Mouse (Mus musculus): ENCODE measurements around the gene Cldn19. TPM values are rescaled to one million over a fixed set of nuclear protein-coding genes. Genes with fewer than 3 reads are reported as not detected.

Cldn19 gene
- polyA plus RNA-seq, 1 experiment from 2014 or later, result not detected

GRCm38 (mm10) chr4:119239181-119239682, 16.0 kb upstream of the Cldn19 start:
- ATAC-seq (peak; percentile 69), DNase-seq (peak; percentile 36)
- WGBS (ENCODE audit: insufficient replicate concordance), result 25% methylated on average over 12 of the region's 12 CpGs
- H3K9me3 ChIP-seq (ENCODE audit: low read length), result no peaks in the 10 kb centered on the region
- no peak overlapping the region for H3K4me3 ChIP-seq (ENCODE audit: low read depth, low read length)
- peak; percentile 90 for TF ChIP-seq CTCF (IDR thresholded peaks at IDR 0.05; ENCODE audit: low read depth)
- no peak for TF ChIP-seq EP300 (IDR thresholded peaks at IDR 0.05; ENCODE audit: low read depth)
- H3K27me3 ChIP-seq (ENCODE audit: insufficient read depth, low read length), result no peaks in the 10 kb centered on the region
- peaks cover 4% of the 10 kb centered on the region for H3K4me1 ChIP-seq (ENCODE audit: insufficient read depth)
- no peak overlapping the region for H3K9ac ChIP-seq (replicated peaks)
- H3K4me2 ChIP-seq (ENCODE audit: low read depth, low read length), result peak overlapping the region; percentile 51
- no peak overlapping the region for H3K27ac ChIP-seq (ENCODE audit: low read depth)
- peaks cover 3% of the 10 kb centered on the region; the same call in 1 of the 2 replicates for H3K36me3 ChIP-seq (replicated peaks; ENCODE audit: insufficient read depth, low read length)

GRCm38 (mm10) chr4:119241664-119242063, 13.6 kb upstream of the Cldn19 start:
- WGBS (ENCODE audit: insufficient replicate concordance), result 84% methylated on average over 14 of the region's 14 CpGs
- no peak overlapping the region for H3K9ac ChIP-seq (replicated peaks)
- no peak for DNase-seq
- no peaks in the 10 kb centered on the region for H3K27me3 ChIP-seq (ENCODE audit: insufficient read depth, low read length)
- H3K36me3 ChIP-seq (replicated peaks; ENCODE audit: insufficient read depth, low read length), result peaks cover 8% of the 10 kb centered on the region
- no peaks in the 10 kb centered on the region for H3K9me3 ChIP-seq (ENCODE audit: low read length)
- no peaks in the 10 kb centered on the region for H3K4me1 ChIP-seq (ENCODE audit: insufficient read depth)
- H3K4me3 ChIP-seq (ENCODE audit: low read depth, low read length), result no peak overlapping the region
- no peak overlapping the region for H3K27ac ChIP-seq (ENCODE audit: low read depth)
- H3K4me2 ChIP-seq (ENCODE audit: low read depth, low read length), result no peak overlapping the region
- no peak for TF ChIP-seq EP300 (IDR thresholded peaks at IDR 0.05; ENCODE audit: low read depth)
- TF ChIP-seq CTCF (IDR thresholded peaks at IDR 0.05; ENCODE audit: low read depth), result peak; percentile 61
- no peak for ATAC-seq

DNA sequence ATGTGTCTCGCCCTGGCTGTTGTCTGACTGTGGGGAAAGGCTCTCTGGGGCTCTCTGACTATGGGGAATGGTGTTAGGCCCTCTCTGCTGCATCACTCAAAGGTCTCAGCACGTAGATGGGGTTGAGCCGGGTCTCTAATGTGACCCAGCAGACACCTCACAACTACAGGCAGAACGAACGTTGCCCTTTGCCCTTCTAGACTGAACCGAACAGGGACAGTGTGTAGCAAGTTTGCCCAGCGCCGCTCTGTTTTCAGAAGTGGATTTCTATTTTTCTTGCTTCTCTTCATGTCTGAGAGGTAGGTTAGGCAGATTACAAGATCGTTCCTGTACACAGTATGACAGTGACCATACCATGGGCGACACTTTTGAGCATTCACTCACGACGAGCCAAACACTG, 12.6 kb upstream of the Cldn19 start:
- DNase-seq, result no peak
- H3K36me3 ChIP-seq (replicated peaks; ENCODE audit: insufficient read depth, low read length), result peaks cover 9% of the 10 kb centered on the region
- ATAC-seq, result peak; percentile 48; the same call in 1 of the 2 replicates
- H3K4me1 ChIP-seq (ENCODE audit: insufficient read depth), result no peaks in the 10 kb centered on the region
- H3K9ac ChIP-seq (replicated peaks), result no peak overlapping the region
- no peak overlapping the region for H3K4me2 ChIP-seq (ENCODE audit: low read depth, low read length)
- WGBS (ENCODE audit: insufficient replicate concordance), result 76% methylated on average over 12 of the region's 12 CpGs
- H3K9me3 ChIP-seq (ENCODE audit: low read length), result no peaks in the 10 kb centered on the region
- no peak overlapping the region for H3K4me3 ChIP-seq (ENCODE audit: low read depth, low read length)
- no peaks in the 10 kb centered on the region for H3K27me3 ChIP-seq (ENCODE audit: insufficient read depth, low read length)
- no peak for TF ChIP-seq CTCF (IDR thresholded peaks at IDR 0.05; ENCODE audit: low read depth)
- no peak for TF ChIP-seq EP300 (IDR thresholded peaks at IDR 0.05; ENCODE audit: low read depth)
- H3K27ac ChIP-seq (ENCODE audit: low read depth), result peak overlapping the region; percentile 24; the same call in 1 of the 2 replicates

- Histone ChIP-seq H3K4me3 (ENCODE audit: low read depth, low read length) (no peak overlapping the region), H3K9me3 (ENCODE audit: low read length) (no peaks in the 10 kb centered on the region), H3K27me3 (ENCODE audit: insufficient read depth, low read length) (no peaks in the 10 kb centered on the region), H3K4me2 (ENCODE audit: low read depth, low read length) (no peak overlapping the region), H3K36me3 (replicated peaks; ENCODE audit: insufficient read depth, low read length) (peaks cover 7% of the 10 kb centered on the region), H3K27ac (ENCODE audit: low read depth) (no peak overlapping the region), H3K9ac (replicated peaks) (no peak overlapping the region), H3K4me1 (ENCODE audit: insufficient read depth) (no peaks in the 10 kb centered on the region)
- DNase-seq, result no peak
- no peak for TF ChIP-seq CTCF (IDR thresholded peaks at IDR 0.05; ENCODE audit: low read depth)
- no peak for TF ChIP-seq EP300 (IDR thresholded peaks at IDR 0.05; ENCODE audit: low read depth)
- WGBS (ENCODE audit: insufficient replicate concordance), result 80% methylated on average over 22 of the region's 22 CpGs
- ATAC-seq, result no peak
Measured at GRCm38 (mm10) chr4:119244468-119245240, 10.6 kb upstream of the Cldn19 start.

- Histone ChIP-seq H3K4me2 (ENCODE audit: low read depth, low read length) (no peak overlapping the region), H3K4me1 (ENCODE audit: insufficient read depth) (no peaks in the 10 kb centered on the region), H3K4me3 (ENCODE audit: low read depth, low read length) (no peak overlapping the region), H3K9ac (replicated peaks) (no peak overlapping the region), H3K27me3 (ENCODE audit: insufficient read depth, low read length) (no peaks in the 10 kb centered on the region), H3K36me3 (replicated peaks; ENCODE audit: insufficient read depth, low read length) (peaks cover 7% of the 10 kb centered on the region), H3K9me3 (ENCODE audit: low read length) (no peaks in the 10 kb centered on the region), H3K27ac (ENCODE audit: low read depth) (no peak overlapping the region)
- DNase-seq (no peak), ATAC-seq (no peak)
- TF ChIP-seq CTCF (IDR thresholded peaks at IDR 0.05; ENCODE audit: low read depth) (no peak), EP300 (IDR thresholded peaks at IDR 0.05; ENCODE audit: low read depth) (no peak)
- WGBS (ENCODE audit: insufficient replicate concordance), result 78% methylated on average over 7 of the region's 7 CpGs
Measured at GRCm38 (mm10) chr4:119245556-119245955, 9.7 kb upstream of the Cldn19 start.

- no peak overlapping the region for H3K4me3 ChIP-seq (ENCODE audit: low read depth, low read length)
- DNase-seq, result no peak
- H3K9ac ChIP-seq (replicated peaks), result no peak overlapping the region
- H3K9me3 ChIP-seq (ENCODE audit: low read length), result no peaks in the 10 kb centered on the region
- H3K4me2 ChIP-seq (ENCODE audit: low read depth, low read length), result no peak overlapping the region
- WGBS (ENCODE audit: insufficient replicate concordance), result 85% methylated on average over 8 of the region's 9 CpGs
- H3K27ac ChIP-seq (ENCODE audit: low read depth), result no peak overlapping the region
- no peak for ATAC-seq
- TF ChIP-seq EP300 (IDR thresholded peaks at IDR 0.05; ENCODE audit: low read depth), result no peak
- TF ChIP-seq CTCF (IDR thresholded peaks at IDR 0.05; ENCODE audit: low read depth), result no peak
- no peaks in the 10 kb centered on the region for H3K4me1 ChIP-seq (ENCODE audit: insufficient read depth)
- H3K36me3 ChIP-seq (replicated peaks; ENCODE audit: insufficient read depth, low read length), result peaks cover 7% of the 10 kb centered on the region
- H3K27me3 ChIP-seq (ENCODE audit: insufficient read depth, low read length), result no peaks in the 10 kb centered on the region
Measured at GRCm38 (mm10) chr4:119245961-119246360, 9.3 kb upstream of the Cldn19 start.
